Mouse (Mus musculus): ENCODE data around the gene Igf1r.

GRCm38 (mm10) chr7:67963691-67964090 lies 11.1 kb downstream of the Igf1r start:
- no peak for TF ChIP-seq CTCF (IDR thresholded peaks at IDR 0.05; ENCODE audit: control insufficient read depth, insufficient read depth, low read length)
- TF ChIP-seq POLR2A (IDR thresholded peaks at IDR 0.05; ENCODE audit: borderline replicate concordance, control insufficient read depth, low read depth, low read length): no peak
